Mouse (Mus musculus): ENCODE results near the gene Ffar2.
"Not testable (repeated sequence)": the region's sequence is repeated elsewhere in the genome, so short reads cannot be mapped to it uniquely, and the experiment has no call there.

Ffar2 gene

DNA sequence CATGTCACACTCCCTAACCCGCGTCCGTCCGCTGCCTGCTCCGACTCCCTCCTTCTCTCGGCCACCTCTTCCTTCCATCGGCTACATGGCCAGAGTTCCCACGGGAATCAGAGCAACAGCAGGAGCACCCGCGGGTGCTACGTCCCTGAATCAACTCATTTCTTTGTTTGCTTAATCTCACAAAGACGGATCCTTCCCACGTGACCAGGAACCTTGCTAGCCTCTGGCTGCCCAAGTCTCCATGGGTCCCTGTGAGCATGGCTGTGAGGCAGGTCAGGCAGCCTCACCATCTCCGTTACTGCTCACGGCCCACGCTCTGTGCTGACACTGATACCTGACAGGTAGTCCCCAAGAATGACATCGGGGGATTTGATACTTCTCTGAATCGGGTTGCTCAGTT is at the start of gene Ffar2:
Gene Ffar2 (minus strand): TSS at position 101 of the 400 bp plus-strand sequence.
- no peak for DNase-seq (ENCODE audit: low read depth, low spot score)

DNA sequence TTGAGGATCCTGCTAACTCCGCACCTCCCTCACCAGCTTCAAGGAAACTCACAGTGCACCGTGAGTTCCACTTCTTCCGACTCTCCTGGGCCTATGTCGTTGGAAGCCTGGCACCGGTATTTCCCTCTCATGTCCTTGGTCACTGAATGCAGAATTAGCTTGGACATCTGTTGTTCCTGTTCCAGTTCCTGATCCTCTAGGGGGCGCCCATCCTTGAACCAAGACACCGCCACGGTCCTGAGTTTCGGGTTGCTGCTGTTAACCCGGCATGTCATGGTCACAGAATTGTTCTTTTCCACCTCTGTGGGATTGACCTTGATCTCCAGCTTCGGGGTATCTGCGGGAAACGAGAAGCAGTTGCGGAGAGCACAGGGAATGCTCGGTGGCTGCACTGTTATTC is 49.5 kb upstream of the Ffar2 start:
- DNase-seq (ENCODE audit: low read depth, low spot score), result no peak

DNA sequence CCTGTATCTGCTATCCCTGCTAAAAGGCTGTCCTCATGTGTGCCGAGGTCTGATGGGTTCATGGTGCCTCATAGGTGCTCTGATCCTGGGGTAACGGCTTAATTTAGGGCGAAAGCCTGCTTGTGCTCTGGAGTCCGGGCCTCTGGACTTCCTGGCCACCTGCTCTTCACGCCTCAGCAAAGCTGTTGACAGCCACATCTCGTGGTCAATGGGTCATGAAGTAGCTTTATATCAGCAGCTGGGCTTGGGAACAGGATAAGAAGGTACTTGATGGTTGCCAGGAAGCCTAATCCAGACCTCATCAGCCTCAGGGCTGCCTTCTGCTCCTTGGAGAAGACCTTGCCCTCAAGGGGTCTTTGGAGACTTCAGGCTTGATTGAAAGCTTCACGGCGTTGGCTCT is 39.8 kb upstream of the Ffar2 start:
- DNase-seq (ENCODE audit: low read depth, low spot score), result no peak

DNA sequence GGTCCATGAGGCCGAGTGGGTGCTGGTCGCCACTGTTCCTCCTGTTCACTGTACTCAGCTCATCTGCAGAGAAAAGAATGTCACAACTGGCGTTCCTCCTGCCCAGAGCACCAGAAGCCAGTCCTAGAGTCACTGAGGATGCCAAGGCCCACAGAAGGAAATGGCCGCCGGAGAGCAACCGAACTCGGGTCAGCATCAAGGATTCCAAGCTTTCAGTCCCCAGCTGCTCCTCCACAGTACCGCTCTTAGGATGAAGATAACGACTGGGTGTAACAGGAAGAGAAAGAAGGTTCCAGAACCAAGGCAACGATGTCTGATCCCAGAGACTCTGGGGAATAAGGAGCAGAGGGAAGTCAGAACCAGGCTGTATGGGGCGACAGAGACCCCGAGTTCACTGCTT is 37.9 kb upstream of the Ffar2 start, which contains the start of gene Ffar1:
Gene Ffar1 (minus strand): TSS at position 101 of the 400 bp plus-strand sequence.
- DNase-seq (ENCODE audit: low read depth, low spot score), result no peak

DNA sequence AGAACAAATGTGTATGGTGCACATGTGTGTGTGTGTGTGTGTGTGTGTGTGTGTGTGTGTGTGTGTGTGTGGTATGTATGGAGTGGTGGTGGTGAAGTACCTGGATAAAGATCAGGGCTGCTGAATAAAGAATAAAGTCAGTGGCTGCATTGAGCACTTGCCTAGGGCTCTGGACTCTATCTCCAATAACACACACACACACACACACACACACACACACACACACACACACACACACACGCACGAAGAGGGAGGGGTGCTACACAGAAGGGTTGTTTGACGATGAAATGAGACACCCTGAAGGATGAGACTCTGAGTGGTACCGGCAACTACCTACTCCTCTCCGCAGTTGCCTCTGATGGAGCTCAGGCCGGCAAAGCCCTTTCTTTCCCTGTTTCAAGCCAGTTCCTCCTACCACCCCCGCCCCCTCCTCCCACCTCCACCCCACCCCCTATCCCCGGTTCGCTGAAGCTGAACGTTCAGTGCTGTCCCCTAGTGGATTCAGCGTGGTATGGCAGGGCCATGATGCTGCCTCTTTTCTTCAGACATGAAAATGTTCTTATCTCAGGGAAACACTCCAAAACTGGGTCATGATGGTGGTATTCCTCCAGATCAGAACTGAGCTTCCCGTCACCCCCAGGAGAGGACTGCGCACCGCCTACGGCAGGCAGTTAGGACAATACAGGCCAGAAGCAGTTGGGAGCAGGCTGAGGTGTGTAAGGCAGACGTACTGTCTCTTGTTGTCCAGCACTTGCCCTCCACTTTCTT is 36.2 kb upstream of the Ffar2 start:
- DNase-seq (ENCODE audit: low read depth, low spot score), result peak; percentile 47

DNA sequence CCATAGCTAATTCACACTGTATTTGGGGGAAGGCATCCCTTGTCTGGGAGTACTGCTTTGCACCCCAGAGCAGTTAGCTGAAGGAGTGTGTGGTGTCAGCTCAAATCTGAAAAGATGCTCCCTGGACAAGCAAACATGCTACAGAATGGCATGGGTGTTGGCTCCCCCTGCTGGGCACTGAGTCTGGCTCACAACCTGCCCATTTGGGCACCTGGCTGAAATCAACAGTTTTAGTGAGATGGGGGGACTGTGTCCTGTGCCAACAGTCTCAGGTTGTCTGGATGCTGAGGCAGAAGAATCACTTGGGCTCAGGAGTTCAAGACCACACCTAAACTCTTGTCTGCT is 35.7 kb upstream of the Ffar2 start:
- peak; percentile 32 for DNase-seq (ENCODE audit: low read depth, low spot score)

DNA sequence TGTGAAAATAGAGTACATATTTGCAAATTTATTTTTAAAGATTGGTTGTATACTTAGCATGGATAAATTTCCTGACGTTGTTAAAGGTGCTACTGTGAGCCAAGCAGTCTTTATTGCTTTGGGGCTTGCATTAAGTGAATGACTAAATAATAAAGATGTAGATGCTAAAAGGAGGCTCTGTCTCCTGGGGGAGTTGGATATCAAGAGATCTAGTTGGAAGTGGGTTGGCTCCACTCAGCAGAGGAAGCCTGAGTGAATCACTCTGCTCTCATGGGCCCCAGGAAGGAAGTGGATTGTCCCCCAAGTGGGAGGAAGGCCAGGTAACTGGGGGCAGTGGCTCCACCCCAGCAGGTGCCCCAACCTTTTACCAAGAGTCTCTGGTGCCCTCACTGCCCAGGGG is 34.2 kb upstream of the Ffar2 start:
- DNase-seq (ENCODE audit: low read depth, low spot score), result no peak

DNA sequence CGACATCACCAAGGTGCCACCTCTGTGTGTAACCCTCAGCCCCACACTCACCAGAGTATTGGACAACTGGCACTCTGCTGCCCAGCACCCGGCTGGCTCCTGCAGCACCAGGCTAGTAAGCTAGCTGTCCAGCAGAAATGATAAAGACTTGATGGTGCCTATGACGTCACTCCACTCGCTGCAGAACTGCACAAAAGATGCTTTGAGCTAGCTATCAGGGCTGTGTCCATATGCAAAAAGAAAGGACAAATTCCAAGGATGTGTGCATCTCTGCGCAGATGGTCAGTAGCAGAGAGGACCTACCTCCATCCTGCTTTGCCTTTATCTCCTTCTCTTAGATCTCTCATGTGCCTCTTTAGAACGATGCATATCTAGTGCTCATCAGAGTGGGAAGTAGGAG is 32.5 kb upstream of the Ffar2 start, which contains the start of gene Ffar3:
Gene Ffar3 (minus strand): TSS at position 101 of the 400 bp plus-strand sequence.
- DNase-seq (ENCODE audit: low read depth, low spot score), result no peak

DNA sequence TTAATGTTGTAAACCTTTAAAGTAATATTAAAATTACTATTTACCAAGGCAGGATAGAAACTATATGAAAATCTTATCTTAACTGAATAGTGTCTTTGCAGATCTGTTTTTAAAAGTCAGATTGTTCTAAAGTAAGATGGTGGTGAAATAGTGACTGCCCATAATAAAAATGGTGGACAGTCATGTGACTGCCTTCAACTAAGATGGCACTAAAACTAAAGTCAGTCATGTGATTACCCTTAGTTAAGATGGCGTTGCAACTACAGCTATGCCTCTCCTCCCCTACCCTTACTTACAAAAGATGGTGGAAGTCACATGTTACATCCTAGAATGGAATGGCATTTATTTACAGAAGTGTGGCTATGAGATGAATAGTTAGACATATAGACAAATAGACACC is 27.8 kb upstream of the Ffar2 start:
- no peak for DNase-seq (ENCODE audit: low read depth, low spot score)

DNA sequence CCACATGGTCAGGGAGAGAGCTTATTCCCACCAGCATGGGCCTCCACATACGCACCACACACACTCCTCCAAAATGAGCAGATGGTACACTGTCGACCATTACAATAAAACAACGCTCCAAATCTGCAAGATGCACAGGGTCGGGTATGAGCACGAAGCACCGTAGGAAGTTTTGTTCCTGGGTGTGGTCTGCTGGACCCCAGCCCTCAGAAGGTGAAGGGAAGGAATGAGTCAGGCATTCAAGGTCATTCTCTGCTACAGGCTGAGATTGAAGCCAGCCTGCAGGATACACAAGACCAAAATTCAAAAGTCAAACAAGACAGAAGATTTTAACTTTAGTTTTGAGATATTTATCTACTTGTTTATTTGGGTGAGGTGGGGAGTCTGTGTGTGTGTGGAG is 24.4 kb upstream of the Ffar2 start:
- no peak for DNase-seq (ENCODE audit: low read depth, low spot score)

DNA sequence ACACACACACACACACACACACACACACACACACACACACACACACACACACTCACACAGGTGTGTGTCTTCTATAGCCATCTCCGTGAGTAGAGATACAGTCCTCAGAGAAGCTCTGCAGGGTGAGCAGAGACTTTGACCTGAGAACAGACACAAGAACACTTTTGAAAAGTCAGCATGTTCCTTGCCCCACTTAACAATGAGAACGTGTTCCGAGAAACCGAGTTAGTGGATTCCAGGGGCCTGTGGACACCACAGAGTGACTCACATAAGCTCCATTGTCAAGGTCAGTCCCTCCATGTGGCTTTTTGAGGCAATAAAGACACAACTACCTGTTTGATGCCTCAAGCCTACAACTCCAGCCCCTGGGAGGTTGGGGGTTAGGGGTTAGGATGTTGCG is 23.8 kb upstream of the Ffar2 start:
- no peak for DNase-seq (ENCODE audit: low read depth, low spot score)

DNA sequence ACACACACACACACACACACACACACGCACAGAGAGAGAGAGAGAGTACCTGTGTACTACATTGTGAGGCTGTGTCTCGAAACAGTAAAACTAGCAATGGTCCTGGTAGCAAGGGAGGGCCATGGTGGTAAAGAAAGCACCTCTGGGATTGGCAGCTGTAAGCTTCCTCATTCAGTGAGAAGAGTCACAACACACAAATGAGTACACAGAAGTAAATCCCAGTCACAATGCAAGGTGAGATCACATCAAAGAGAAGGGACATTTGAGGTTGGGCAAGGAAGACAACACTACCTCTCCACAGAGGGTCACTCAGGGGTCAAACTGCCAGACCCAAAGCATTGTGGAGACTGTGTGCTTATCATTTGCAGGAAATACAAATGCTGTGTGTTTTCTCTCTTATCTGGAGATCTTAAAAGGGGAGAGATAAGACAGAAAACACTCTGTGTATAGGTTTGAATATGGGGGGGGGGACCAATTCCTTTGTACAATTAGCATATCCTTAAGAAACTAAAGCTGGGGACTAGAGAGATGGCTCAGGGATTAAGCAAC is 23.0 kb upstream of the Ffar2 start:
- DNase-seq (ENCODE audit: low read depth, low spot score), result no peak

DNA sequence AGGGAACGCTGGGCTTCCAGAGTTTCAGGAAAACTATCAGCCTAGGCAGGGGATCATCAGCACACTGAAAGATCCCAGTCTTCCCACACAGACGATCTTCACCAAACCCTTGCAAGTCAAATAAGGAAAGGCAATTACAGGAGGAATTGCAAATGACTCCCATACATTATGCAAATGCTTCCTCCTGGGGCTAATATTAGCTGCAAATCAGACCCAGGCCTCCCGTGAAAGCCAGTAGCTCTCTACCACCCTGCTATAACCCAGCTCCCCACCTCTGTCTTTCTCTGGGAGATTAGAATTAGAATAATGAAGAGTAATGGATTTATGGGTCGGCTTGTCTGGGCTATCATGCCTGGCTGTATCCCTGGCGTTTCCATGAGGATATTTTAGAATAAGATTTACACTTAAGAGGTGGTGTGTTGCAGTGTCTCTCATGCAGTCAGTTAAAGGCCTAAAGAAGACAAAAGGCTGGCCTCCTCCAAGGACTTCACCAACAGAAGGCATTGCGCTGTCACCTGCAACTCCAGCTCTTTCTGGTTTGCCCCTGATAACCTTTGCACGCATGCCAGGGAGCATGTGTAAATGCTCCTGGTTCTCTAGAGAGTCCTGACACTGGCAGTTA is 21.2 kb upstream of the Ffar2 start:
- DNase-seq (ENCODE audit: low read depth, low spot score), result no peak

DNA sequence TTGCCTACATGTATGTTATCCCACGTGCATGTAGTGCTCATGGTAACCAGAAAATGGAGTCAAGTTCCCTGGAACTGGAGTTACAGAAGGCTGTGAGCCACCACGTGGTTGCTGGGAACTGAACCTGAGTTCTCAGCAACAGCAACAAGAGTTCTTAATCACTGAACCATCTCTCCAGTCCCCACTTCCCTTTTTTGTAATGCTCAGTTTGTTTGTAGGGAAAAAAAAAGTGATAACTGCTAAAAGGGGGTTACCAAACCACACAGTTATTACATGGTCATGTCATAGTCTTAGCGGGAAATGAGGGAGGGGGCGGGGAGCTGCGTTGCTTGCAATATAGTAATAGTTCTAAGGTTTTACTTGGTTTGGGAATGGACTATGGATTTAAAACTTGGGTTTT is 18.5 kb upstream of the Ffar2 start:
- DNase-seq (ENCODE audit: low read depth, low spot score), result no peak

DNA sequence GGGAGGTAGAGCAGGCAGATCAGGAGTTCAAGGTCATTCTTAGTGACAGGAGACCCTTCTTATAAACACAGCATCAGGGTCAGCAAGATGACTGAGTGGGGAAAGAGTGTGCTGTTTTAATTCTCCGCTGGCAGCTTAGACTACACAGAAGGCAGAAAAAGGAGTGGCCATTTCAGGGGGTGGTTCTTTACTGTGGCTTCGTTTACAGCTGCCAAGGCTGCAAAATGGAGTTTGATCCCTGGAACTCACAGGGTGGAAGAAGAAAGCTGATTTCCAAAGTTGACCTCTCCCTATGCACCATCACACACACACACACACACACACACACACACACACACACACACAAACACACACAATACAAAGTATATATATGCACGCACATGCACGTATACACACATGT is 17.8 kb upstream of the Ffar2 start:
- no peak for DNase-seq (ENCODE audit: low read depth, low spot score)

DNA sequence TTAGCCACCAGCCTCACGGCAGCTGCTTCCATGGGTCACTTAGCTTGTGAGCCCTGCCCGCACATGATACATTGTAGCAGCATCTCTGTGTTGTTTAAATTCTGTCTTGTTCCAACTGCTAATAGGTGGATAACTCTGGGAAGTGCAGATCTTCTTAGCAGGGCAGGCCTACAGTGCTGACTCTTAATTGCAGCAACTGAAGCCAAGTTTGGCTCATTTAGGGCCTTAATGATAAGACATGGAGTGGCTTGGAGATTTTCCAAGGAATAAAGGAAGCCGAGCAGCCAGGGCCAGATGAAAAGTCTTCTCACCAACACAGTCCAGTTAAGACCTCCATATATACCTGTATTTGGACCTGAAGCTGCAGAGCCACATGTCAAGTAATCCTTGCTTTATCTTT is 16.7 kb upstream of the Ffar2 start:
- DNase-seq (ENCODE audit: low read depth, low spot score), result no peak

DNA sequence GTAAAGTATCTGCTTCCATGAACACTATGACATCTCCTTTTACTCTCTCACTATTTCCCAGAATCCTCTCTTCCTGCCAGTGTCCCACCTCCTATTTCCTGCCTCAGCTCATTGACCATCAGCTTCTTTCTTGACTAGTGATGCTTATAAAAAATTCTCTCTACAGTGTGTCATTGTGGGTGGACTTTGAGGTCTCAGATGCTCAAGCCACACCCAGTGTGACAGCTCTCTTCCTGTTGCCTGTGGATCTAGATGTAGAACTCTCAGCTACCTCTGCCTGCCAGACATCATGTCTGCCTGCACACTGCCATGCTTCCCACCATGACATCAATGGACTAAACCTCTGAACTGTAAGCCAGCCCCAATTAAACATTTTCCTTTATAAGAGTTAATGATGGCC is 13.7 kb upstream of the Ffar2 start:
- no peak for DNase-seq (ENCODE audit: low read depth, low spot score)

DNA sequence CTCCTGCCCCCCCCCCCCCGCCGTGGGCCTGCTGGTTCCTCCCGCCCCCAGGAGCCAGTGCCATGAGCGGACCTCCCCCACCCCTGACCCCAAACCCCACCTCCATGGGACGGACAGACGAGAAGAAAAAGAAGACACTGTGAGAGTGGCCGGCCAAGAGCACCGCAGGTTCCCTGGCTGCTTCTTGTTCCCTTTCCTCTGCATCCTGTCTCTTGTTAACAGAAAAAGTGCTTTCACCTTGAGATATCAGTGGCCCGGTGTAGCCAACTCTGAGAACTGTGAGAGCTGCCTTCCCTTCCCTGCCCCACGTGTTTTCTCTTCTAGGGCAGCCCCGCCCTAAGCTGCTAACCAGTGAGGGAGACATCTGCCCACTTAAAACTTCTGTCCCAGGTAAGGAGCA is 9.1 kb upstream of the Ffar2 start:
- not testable (repeated sequence) for DNase-seq (ENCODE audit: low read depth, low spot score)

DNA sequence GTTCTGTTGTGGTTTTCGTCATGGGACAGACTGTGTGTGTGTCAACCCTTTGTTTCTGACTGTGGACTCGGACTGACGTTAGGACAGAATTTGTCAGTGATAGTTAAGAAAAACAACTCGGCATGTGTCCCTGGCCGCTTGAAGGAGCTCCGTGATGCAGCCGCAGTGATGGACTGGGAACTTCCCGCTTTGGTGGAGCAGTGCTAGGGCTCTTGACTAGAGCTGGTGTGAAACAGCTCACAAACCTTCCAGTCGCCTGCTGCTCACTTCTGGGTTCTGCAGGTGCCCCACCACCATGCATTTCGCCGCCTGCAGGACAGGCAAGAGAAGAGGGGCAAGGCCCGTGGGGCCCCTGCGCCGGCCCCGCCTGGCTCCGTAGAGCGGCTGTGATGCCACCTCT is 8.7 kb upstream of the Ffar2 start:
- no peak for DNase-seq (ENCODE audit: low read depth, low spot score)

DNA sequence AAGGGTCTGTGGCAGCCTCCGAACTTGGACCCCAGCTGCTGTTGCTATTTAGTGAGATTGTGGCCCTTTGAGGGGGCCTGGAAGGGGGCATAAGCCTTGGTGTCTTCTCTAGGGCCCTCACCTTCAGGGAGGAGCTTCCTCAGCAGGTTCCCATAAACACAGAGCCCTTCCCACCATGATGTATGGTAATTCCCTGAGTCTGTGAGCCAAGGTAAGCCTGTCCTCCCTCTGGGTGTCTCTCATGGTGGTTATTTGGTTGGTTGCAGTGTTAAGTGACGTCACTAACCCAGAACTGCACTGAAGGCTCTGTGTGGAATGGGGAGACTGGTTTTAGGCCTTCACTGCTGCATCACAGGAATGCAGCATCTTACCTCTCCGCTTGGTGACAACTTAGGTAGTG is 5.9 kb upstream of the Ffar2 start:
- DNase-seq (ENCODE audit: low read depth, low spot score), result no peak

DNA sequence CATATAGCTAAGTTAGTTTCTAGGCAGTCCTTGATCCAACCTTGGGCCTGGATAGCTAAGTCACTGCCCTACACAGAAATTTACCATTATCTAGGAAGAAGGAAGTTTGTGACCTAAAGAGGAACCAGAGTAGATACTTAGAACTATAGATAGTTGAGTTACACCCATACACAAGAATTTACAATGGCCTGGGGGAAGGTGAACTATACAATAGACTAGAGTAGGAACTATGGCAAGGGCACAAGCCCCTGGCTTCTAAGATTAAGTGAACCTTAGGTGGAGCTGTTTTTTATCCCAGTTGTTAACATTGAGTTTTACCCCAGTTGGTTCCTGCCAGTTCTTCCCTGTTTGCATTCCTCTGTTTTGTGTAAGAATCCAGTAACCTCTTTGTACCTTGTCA is 5.3 kb upstream of the Ffar2 start:
- not testable (repeated sequence) for DNase-seq (ENCODE audit: low read depth, low spot score)

DNA sequence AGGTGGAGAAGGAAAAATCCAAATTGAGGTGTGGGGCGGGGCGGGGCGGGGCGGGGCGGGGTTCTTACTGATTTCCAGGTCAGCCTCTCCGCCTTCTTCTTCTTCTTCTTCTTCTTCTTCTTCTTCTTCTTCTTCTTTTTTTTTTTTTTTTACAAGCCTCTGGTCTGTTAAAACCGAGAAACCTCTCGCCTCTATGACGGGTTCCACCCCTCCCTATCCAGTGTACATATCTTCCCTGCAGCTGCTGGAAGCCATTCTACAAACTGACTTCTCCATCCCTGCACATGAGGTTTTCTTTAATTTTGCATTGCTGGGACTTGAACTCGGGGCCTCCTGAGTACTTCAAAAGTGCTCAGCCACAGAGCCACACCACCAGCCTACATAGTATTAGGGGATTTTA is 3.1 kb upstream of the Ffar2 start:
- DNase-seq (ENCODE audit: low read depth, low spot score), result no peak

DNA sequence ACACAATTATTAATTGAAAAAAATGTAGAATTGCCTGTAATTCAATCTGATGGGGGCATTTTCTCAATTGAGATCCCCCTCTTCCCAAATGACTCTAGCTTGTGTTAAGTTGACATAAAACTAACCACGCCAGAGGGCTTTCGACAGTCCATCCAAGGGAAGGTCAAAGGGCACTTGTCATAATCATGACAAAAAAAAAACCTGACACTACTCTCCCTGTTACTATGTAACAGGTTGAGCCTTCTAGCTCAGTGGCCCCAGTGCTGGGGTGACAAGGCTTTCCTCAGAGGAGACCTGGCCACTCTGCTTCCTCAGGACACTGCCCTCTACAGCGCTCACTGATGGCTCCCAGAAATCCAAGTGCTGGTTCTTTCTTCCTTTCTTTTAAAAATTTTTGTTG is 731 bp upstream of the Ffar2 start:
- no peak for DNase-seq (ENCODE audit: low read depth, low spot score)

Data from brain, embryonic 18.5 days (tissue).